Mouse (Mus musculus): ENCODE measurements at regions not wholly inside any gene's neighbourhood (a gene's known extent, or its start where the extent isn't known, plus 50 kb on each side); places are given as distances from the start of the nearest gene placed in this dataset.

- TF ChIP-seq POLR2A (IDR thresholded peaks at IDR 0.05; ENCODE audit: insufficient read depth, low read length) (no peak), CTCF (IDR thresholded peaks at IDR 0.05; ENCODE audit: low read depth, low read length) (no peak), EP300 (IDR thresholded peaks at IDR 0.05; ENCODE audit: insufficient read depth, low read depth, low read length) (no peak)
These were observed 113.3 kb upstream of the 1700025G04Rik start for GRCm38 (mm10) chr1:152203187-152203586.

Data from ES-Bruce4 (cell line).